Mouse (Mus musculus): ENCODE data around the gene Adcy5.

Gene Adcy5

DNA sequence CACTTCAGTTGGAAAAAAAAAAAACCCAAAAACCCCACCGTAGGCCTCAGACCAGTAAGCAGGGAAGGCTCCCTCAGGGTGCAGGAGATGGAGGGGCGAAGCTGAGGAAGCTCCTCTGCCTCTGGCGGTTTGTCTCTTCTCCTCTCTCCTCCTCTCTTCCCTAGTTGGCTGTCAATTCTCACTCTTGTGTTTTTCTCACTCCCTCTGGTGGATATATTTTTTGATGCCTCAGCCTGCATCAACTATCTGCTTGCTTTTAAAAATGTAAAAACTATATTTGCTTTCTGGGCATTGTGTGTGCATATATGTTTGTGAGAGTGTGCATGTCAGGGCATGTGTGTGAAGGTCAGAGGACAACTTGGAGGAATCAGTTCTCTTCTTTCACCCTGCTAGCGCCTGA, 117.7 kb downstream of the Adcy5 start:
- DNase-seq = no peak

GRCm38 (mm10) chr16:35278166-35278565, 123.5 kb downstream of the Adcy5 start:
- DNase-seq = no peak

- no peak for DNase-seq
Measured at GRCm38 (mm10) chr16:35282456-35282855, 127.8 kb downstream of the Adcy5 start.

- no peak for DNase-seq
Measured at GRCm38 (mm10) chr16:35285821-35286220, 131.1 kb downstream of the Adcy5 start.

- no peak for DNase-seq
Measured at GRCm38 (mm10) chr16:35287244-35287643, 132.6 kb downstream of the Adcy5 start.

DNA sequence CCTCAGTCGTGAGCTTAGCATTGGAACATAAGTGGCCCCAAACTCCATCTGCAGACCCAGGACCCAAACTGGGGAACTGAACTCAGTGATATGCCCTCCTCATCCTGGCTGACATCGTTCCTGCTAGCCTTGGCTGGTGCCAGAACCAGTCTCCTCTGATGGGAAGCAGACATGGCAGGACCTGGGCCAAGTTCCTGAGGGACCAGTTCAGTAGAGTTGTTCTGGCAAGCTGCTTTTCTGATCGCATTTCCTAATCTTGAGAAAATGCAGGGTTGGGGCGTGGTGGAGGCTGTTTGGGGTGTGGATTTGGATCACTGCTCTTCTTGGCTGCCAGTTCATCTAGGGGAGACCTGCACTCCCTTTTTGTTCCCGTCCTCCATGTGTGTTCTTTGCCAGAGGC, 143.1 kb downstream of the Adcy5 start:
- DNase-seq = no peak

GRCm38 (mm10) chr16:35300156-35300555, 145.5 kb downstream of the Adcy5 start:
- no peak for DNase-seq

- no peak for DNase-seq
Measured at GRCm38 (mm10) chr16:35302441-35303280, 148.0 kb downstream of the Adcy5 start.

DNA sequence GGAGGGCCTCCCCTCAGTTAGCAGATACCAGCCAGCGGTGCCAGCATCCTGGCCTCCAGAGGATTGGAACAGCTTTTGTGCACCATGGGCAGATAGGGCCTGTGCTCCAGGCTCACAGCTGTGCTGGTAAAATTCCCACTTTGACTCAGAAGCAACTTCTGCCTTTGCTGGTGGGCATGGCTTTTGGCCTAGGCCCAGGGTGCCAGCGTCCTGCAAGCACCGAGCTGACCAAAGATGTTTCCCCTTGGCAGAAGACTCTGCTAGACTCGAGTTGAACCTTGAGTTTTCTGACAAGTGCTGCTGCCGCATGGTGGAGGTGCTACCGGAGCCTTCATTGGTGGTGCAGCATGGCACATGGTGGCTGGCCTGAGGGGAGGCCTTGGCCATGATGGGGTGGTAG, 149.0 kb downstream of the Adcy5 start:
- DNase-seq = no peak

GRCm38 (mm10) chr16:35304416-35304815, 149.7 kb downstream of the Adcy5 start:
- DNase-seq = no peak

- no peak for DNase-seq
Measured at GRCm38 (mm10) chr16:35305226-35305625, 150.5 kb downstream of the Adcy5 start.

DNA sequence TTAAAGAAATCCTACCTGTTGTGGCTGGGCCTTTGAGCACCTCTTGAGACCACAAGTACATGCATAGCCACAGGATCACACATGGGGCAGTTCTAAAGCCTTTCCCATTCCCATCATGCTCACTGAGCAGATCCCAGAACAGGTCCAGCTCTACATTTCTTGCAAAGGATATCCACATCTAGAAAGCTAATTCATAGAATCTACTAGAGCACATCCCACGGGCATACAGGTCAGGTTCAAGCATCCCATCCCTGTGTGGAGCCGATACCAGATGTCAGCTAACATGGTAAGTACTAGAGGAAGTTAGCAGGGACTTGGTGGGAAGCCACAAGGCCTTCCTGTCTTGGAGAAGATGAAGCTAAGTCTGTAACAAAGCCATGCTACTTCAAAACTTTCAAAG, 152.0 kb downstream of the Adcy5 start:
- no peak for DNase-seq

GRCm38 (mm10) chr16:35307331-35307730, 152.7 kb downstream of the Adcy5 start:
- DNase-seq = no peak

DNA sequence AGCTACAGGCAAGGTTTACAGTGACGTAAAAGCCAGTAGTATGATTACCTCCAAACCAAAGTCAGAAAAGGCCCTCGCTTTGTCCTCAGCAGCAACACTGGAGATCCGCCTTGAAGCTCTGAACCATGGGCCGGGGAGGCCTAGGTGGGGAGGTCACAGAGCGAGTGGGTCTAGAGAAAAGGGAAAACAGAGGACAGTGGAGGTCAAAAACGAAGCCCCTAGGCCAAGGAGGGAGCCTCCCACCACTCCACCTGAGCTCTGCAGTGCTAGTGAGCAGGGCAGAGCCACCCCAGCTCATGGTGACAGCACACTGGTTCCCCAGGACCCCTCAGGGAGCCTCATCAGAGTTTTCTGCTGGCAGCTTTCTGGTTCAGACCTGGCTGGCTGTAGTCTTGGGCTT, 153.3 kb downstream of the Adcy5 start:
- no peak for DNase-seq

GRCm38 (mm10) chr16:35308486-35309143, 153.9 kb downstream of the Adcy5 start:
- no peak for DNase-seq

DNA sequence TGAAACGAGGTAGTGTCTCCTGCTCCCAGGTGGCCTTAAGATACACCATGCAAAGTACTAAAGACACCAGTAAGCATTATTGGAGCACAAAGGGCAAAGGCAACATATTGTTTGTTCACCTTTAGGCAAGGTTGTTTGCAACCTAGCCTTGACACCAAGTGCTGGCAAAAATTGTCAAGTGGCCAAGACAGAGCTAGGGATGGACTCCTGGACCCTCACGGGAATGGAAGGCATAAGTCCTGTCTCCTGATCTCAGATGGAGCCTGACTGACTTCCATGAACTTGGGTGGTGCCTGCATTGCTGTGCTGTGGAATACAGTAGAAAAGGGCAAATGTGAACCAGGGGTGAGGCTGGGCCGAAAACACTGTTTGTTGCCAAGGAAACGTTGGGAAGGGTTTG, 155.0 kb downstream of the Adcy5 start:
- peak; percentile 33 for DNase-seq

GRCm38 (mm10) chr16:35310551-35311110, 156.0 kb downstream of the Adcy5 start:
- no peak for DNase-seq

- DNase-seq = no peak
Measured at GRCm38 (mm10) chr16:35311586-35311985, 156.9 kb downstream of the Adcy5 start.

- DNase-seq = no peak
Measured at GRCm38 (mm10) chr16:35315496-35315895, 160.8 kb downstream of the Adcy5 start.

GRCm38 (mm10) chr16:35316856-35317264, 162.2 kb downstream of the Adcy5 start:
- no peak for DNase-seq

DNA sequence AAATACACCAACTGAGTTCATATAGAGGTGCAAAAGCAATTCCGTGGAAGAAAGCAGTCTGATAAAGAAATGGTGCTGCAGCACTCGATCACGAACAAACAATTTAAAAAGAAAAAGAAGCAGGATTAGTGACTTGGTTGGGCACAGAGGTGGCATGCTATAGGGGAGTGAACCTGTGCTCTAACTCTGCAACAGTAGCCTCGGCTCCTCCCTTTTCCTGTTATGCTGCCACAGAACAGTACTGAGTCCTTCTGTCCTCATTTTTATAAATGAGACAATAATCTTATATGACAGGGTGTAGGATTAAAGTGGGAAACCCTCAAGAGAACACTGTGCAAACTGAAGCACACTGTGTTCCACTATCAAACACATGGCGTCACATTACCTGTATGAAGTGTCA, 162.8 kb downstream of the Adcy5 start:
- DNase-seq = no peak

GRCm38 (mm10) chr16:35318397-35318796, 163.7 kb downstream of the Adcy5 start:
- no peak for DNase-seq

DNA sequence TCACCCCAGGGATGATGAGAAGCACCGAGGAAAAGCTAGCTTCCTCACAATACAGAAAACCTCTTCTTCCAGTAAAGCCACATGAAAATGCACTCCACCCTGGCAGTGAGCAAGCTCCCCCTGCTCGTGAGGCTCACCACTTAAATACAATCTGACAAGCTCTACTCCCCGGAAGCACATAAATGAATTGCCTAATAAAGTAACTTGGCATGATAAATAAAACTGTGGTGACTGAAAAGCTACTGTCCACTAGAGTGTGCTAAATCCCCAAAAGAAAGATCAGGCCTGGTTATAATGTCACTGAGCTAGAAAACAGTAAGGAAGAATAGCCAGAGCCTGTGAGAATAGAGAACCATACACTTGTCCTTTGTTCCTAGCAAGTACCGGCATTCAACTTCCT, 164.7 kb downstream of the Adcy5 start:
- no peak for DNase-seq

DNA sequence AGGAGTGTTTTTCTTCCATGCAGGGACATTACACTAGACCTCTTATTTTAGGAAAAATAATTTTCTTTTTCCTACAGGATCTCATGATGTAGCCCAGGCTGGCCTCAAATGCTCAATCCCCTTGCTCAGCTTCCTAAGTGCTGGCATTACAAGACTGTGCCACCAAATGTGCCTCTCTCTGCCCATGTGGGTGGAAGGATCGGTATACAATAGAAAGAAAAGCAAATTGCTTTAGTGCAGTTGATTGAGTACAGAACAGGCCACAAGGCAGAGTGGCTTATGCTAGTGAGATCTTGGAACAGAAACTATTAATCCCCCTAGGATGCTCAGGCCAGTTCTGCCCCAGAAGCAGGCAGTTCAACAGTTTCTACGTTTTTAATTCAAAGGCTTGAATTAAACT, 165.1 kb downstream of the Adcy5 start:
- DNase-seq = no peak
